Mouse (Mus musculus) frontal cortex, postnatal 36 days (tissue): ENCODE data around the gene Jph3.

Experiments
- DNase-seq, 2 experiments: peaks; one replicate each; pipeline ENCODE4 v3.0.0; 2022; ENCODE audit warnings: low spot score in 2 of 2

The Jph3 gene

GRCm38 (mm10) chr8:121729323-121729722 is at the start of gene Jph3:
Gene Jph3 (plus strand): TSS chr8:121729623.
- no peak for DNase-seq

- DNase-seq = no peak
Measured at GRCm38 (mm10) chr8:121680896-121681295, 48.5 kb upstream of the Jph3 start.

- DNase-seq = no peak
Measured at GRCm38 (mm10) chr8:121681457-121681856, 48.0 kb upstream of the Jph3 start.

- no peak for DNase-seq
Measured at GRCm38 (mm10) chr8:121683083-121683832, 46.2 kb upstream of the Jph3 start.

- no peak for DNase-seq
Measured at GRCm38 (mm10) chr8:121685419-121685818, 44.0 kb upstream of the Jph3 start.

GRCm38 (mm10) chr8:121687455-121688161 is 41.8 kb upstream of the Jph3 start:
- DNase-seq = peak; percentile 64 to 72

GRCm38 (mm10) chr8:121688496-121688895 is 40.9 kb upstream of the Jph3 start:
- no peak for DNase-seq

- peak in 1 of 2 experiments; percentile 39 for DNase-seq
Measured at GRCm38 (mm10) chr8:121694453-121694852, 35.0 kb upstream of the Jph3 start.

GRCm38 (mm10) chr8:121695585-121696184 is 33.7 kb upstream of the Jph3 start:
- DNase-seq = no peak

GRCm38 (mm10) chr8:121697735-121698614 is 31.4 kb upstream of the Jph3 start:
- DNase-seq = no peak

- no peak for DNase-seq
Measured at GRCm38 (mm10) chr8:121698615-121699101, 30.8 kb upstream of the Jph3 start.

- DNase-seq = no peak
Measured at GRCm38 (mm10) chr8:121699936-121700335, 29.5 kb upstream of the Jph3 start.

- no peak for DNase-seq
Measured at GRCm38 (mm10) chr8:121705174-121705573, 24.2 kb upstream of the Jph3 start.

GRCm38 (mm10) chr8:121706956-121707355 is 22.5 kb upstream of the Jph3 start:
- no peak for DNase-seq

GRCm38 (mm10) chr8:121708406-121708805 is 21.0 kb upstream of the Jph3 start:
- no peak for DNase-seq

GRCm38 (mm10) chr8:121717502-121717901 is 11.9 kb upstream of the Jph3 start:
- DNase-seq = no peak

GRCm38 (mm10) chr8:121717982-121718425 is 11.4 kb upstream of the Jph3 start:
- DNase-seq = peak; percentile 88 to 97

GRCm38 (mm10) chr8:121718925-121719324 is 10.5 kb upstream of the Jph3 start:
- DNase-seq = no peak

GRCm38 (mm10) chr8:121721072-121721471 is 8.4 kb upstream of the Jph3 start:
- DNase-seq = no peak

- DNase-seq = no peak
Measured at GRCm38 (mm10) chr8:121723846-121724245, 5.6 kb upstream of the Jph3 start.

GRCm38 (mm10) chr8:121727164-121727563 is 2.3 kb upstream of the Jph3 start:
- no peak for DNase-seq
